Mouse (Mus musculus): Measurements from ENCODE around the gene Dnm3. TPM values are rescaled to one million over a fixed set of nuclear protein-coding genes. Genes with fewer than 3 reads are reported as not detected.

Dnm3 gene
- polyA plus RNA-seq, 1 experiment from 2014 or later: 7.2 TPM

DNA sequence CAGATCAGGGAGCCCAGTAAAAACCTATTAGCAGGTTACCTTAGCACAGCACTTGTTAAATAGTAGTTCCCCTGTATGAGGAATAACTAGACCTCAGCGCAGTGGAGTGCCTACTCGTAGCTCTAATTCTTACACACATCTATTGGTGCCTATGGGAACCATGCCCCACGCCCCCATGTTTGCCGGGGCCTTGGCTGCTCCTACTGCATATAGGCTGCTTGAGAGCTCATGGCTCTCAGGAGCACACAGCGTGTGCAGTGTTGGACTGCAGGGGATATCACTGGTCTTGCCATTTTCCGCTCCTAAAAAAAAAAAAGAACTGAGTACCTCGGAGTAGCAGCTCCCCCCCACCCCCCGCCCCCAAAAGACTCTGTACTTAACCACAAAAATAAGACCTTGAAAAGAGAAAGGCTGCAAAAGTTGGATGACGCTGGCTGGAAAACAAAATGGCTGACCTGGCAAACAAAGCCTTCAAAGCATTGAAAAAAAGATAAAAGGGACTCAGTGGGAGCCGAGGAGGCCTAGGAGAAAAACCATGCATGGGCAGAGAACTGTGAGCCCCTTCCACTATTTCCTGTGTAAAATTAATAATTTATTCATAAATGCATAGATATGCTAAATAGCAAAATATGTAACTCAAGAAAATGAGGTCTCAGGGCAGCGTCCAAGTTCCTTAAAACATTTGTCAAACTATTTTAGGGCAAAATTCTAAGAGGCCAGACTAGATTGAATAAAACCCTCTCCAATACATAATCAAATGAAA is 342.2 kb downstream of the Dnm3 start:
- ATAC-seq (replicated peaks; ENCODE audit: low FRiP score) (peak; percentile 57; the same call in 1 of the 2 replicates), DNase-seq (ENCODE audit: low spot score) (no peak)
- no peaks in the 10 kb centered on the region; the same call in 1 of the 2 replicates for H3K4me1 ChIP-seq (replicated peaks; ENCODE audit: control insufficient read depth, insufficient read depth, low read length)
- 57% methylated on average over 11 of the region's 11 CpGs for WGBS
- no peaks in the 10 kb centered on the region for H3K27me3 ChIP-seq (ENCODE audit: control insufficient read depth, insufficient read depth, low read length)
- no peak overlapping the region for H3K27ac ChIP-seq (ENCODE audit: low read depth, low read length)
- H3K9ac ChIP-seq (ENCODE audit: low read length): no peak overlapping the region
- no peaks in the 10 kb centered on the region for H3K9me3 ChIP-seq (ENCODE audit: control insufficient read depth, low read length)
- H3K4me2 ChIP-seq (ENCODE audit: low read depth, low read length, severe bottlenecking): no peak overlapping the region
- no peak overlapping the region for H3K4me3 ChIP-seq (ENCODE audit: low read depth, low read length)
- no peaks in the 10 kb centered on the region for H3K36me3 ChIP-seq (ENCODE audit: control insufficient read depth, insufficient read depth, low read length)

DNA sequence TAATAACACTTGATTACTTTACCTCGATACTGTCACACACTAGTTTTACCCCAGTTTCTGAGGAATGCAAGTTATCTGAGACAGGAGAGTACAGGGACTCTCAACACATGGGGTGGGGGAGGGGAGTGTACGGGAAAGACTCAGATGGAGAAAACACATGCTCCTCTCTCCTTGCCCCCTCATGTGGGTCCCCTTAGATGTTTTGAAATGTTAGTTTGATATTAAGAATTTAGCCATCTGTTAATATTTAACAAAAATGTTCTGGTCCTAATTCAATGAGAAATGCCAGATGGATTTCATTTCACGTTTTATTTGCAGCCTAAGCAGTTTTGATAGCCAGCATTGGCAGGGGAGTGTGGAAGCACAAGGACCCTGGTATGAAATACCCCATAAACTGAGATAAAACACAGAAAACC is 343.2 kb downstream of the Dnm3 start:
- H3K4me3 ChIP-seq (ENCODE audit: low read depth, low read length): no peak overlapping the region
- H3K4me2 ChIP-seq (ENCODE audit: low read depth, low read length, severe bottlenecking): no peak overlapping the region
- H3K27ac ChIP-seq (ENCODE audit: low read depth, low read length): no peak overlapping the region
- no peaks in the 10 kb centered on the region for H3K36me3 ChIP-seq (ENCODE audit: control insufficient read depth, insufficient read depth, low read length)
- H3K27me3 ChIP-seq (ENCODE audit: control insufficient read depth, insufficient read depth, low read length): no peaks in the 10 kb centered on the region
- 77% methylated on average over 3 of the region's 3 CpGs for WGBS
- H3K9me3 ChIP-seq (ENCODE audit: control insufficient read depth, low read length): no peaks in the 10 kb centered on the region
- no peak for ATAC-seq (replicated peaks; ENCODE audit: low FRiP score)
- H3K4me1 ChIP-seq (replicated peaks; ENCODE audit: control insufficient read depth, insufficient read depth, low read length): no peaks in the 10 kb centered on the region; the same call in 1 of the 2 replicates
- no peak overlapping the region for H3K9ac ChIP-seq (ENCODE audit: low read length)
- DNase-seq (ENCODE audit: low spot score): no peak

DNA sequence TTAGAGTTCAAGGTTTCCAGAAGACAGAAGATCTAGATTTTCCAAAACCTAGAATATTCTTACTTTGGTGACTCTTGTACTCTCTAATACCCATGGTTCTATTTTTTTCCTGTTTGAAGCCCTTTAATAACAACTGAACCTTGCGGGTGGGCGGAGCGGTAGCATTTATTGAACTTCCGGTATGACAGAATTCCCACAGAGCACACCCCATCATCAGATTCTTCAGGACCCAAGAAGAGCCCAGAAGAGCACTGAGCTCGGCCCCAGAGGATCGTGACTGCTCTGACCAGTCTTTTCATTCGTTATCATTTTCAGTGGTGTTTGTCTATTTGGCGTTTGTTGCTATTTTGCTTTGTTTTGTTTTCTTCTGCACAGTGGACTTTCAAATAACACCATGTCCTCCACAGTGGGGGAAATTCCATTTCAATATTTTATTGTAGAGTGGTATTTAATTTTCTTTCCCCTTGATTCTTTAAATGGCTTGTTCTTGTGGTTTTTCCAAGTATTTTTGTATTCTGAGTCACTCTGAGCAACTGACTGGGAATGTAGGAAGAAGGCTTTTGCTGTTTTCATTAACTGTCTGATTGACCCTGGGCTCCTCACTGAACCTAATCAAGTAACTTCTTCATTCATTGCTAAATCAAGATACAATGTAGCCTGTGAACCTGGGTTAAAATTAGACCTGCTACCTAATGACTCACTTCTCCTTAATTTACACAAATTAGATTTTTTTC is 344.8 kb downstream of the Dnm3 start:
- Histone ChIP-seq H3K9me3 (ENCODE audit: control insufficient read depth, low read length) (no peaks in the 10 kb centered on the region), H3K27me3 (ENCODE audit: control insufficient read depth, insufficient read depth, low read length) (no peaks in the 10 kb centered on the region), H3K4me2 (ENCODE audit: low read depth, low read length, severe bottlenecking) (no peak overlapping the region), H3K36me3 (ENCODE audit: control insufficient read depth, insufficient read depth, low read length) (no peaks in the 10 kb centered on the region), H3K27ac (ENCODE audit: low read depth, low read length) (no peak overlapping the region), H3K9ac (ENCODE audit: low read length) (no peak overlapping the region), H3K4me3 (ENCODE audit: low read depth, low read length) (no peak overlapping the region), H3K4me1 (replicated peaks; ENCODE audit: control insufficient read depth, insufficient read depth, low read length) (no peaks in the 10 kb centered on the region; the same call in 1 of the 2 replicates)
- ATAC-seq (replicated peaks; ENCODE audit: low FRiP score): no peak
- DNase-seq (ENCODE audit: low spot score): no peak
- 94% methylated on average over 8 of the region's 8 CpGs for WGBS

DNA sequence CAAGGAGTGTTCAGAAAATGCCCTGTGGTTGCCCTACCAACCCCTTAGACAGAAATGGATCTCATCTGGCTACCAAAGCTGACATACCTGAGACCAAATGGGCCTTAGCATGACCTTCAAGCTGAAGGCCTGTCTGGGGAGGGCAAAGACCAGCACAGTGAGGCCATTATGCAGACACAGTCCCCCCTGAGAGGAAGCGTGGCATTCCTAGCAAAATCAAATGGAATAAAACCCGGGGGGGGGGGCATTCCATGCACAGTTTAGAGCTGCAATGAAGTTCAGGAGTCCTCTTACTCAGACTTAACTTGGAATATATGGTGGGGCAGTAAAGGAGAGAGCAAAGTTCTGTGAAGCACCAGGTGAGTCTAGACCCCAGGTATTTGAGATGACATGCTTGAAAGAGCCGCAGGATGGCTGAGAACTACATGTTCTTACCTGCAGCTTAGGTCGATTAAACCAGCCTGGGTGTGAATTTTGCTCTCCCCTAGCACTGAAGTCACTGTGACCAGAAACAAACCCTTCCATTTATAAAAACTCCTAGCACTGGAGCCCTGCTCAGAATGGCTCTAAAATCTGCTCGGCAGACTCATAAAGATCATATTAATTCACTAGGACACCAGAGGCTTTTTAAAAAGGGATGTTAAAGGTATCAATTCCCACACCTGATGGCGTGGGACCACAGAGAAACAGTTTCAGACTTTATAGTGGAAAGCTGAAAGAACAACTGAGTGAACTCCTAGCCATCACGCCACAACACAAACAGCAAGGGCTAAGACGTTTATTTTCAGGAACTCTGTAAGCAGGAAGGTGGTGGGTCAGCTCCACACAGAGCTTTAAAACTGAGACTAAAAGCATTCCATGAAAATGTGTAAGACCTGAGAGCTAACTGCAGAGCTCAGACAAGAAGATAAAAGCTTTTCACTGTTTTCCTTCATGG is 350.7 kb downstream of the Dnm3 start:
- Histone ChIP-seq H3K9ac (ENCODE audit: low read length) (no peak overlapping the region), H3K4me3 (ENCODE audit: low read depth, low read length) (no peak overlapping the region), H3K4me1 (replicated peaks; ENCODE audit: control insufficient read depth, insufficient read depth, low read length) (no peaks in the 10 kb centered on the region), H3K36me3 (ENCODE audit: control insufficient read depth, insufficient read depth, low read length) (no peaks in the 10 kb centered on the region), H3K27ac (ENCODE audit: low read depth, low read length) (no peak overlapping the region), H3K9me3 (ENCODE audit: control insufficient read depth, low read length) (no peaks in the 10 kb centered on the region), H3K4me2 (ENCODE audit: low read depth, low read length, severe bottlenecking) (no peak overlapping the region), H3K27me3 (ENCODE audit: control insufficient read depth, insufficient read depth, low read length) (no peaks in the 10 kb centered on the region)
- no peak for ATAC-seq (replicated peaks; ENCODE audit: low FRiP score)
- 79% methylated on average over 8 of the region's 8 CpGs for WGBS
- no peak for DNase-seq (ENCODE audit: low spot score)

DNA sequence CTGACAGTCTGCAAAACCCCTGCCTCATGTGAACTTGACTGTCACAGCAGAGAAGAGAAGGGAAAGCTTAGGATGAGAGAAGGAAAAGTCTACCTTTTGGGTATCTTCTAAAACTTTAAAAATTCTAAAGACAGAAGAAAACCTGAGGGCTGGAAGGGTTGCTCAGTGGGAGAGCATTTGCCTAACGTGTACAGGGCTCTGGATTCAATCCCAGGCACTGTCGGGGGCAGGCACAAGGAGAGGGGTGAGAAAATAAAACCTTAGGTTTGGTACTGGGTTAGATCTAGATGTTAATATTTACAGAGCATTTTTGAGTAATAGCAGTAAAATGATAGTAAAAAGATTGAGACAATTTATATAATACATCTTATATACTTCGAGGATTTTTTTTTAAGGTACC is 353.4 kb downstream of the Dnm3 start:
- 66% methylated on average over 3 of the region's 3 CpGs for WGBS
- Histone ChIP-seq H3K4me2 (ENCODE audit: low read depth, low read length, severe bottlenecking) (no peak overlapping the region), H3K27me3 (ENCODE audit: control insufficient read depth, insufficient read depth, low read length) (no peaks in the 10 kb centered on the region), H3K27ac (ENCODE audit: low read depth, low read length) (no peak overlapping the region), H3K4me3 (ENCODE audit: low read depth, low read length) (no peak overlapping the region), H3K9ac (ENCODE audit: low read length) (no peak overlapping the region), H3K9me3 (ENCODE audit: control insufficient read depth, low read length) (no peaks in the 10 kb centered on the region), H3K36me3 (ENCODE audit: control insufficient read depth, insufficient read depth, low read length) (no peaks in the 10 kb centered on the region), H3K4me1 (replicated peaks; ENCODE audit: control insufficient read depth, insufficient read depth, low read length) (no peaks in the 10 kb centered on the region)
- no peak for DNase-seq (ENCODE audit: low spot score)
- no peak for ATAC-seq (replicated peaks; ENCODE audit: low FRiP score)

DNA sequence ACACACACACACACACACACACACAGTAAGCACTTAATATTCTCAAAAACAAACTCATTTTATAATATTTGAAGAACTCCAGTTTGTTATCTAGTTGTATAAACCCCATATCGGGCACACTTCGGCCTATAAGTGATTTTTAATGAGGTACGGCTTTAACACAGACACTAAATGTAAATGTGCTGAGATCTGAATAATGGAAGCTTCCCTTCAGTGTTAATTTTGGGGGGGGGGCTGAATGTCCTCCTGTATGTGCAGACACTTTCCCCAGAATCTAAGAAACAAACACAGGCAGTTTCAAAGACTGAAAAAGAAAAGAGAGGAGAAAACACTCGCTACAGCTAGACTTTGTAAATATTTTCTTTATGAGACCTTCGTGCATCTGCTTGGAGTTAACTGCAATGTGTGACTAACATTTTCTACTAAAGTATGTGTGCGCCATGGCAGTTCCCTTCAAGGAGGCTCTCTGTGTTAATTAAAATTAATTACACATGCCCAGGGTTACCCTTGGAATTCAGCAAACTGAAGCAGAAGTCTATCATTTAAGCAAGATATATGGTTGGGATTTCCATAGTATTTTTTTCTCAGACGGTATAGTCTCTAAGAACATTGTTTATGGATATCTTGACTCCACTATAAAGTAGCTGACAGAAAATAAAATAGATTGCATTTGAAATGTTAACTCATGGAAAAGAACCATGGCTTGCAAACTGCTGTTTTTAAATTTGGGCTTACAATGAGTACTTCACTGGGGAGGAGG is 356.2 kb downstream of the Dnm3 start:
- no peak overlapping the region for H3K4me2 ChIP-seq (ENCODE audit: low read depth, low read length, severe bottlenecking)
- no peaks in the 10 kb centered on the region for H3K9me3 ChIP-seq (ENCODE audit: control insufficient read depth, low read length)
- no peak overlapping the region for H3K9ac ChIP-seq (ENCODE audit: low read length)
- 76% methylated on average over 7 of the region's 7 CpGs for WGBS
- H3K27ac ChIP-seq (ENCODE audit: low read depth, low read length): no peak overlapping the region
- ATAC-seq (replicated peaks; ENCODE audit: low FRiP score): no peak
- no peaks in the 10 kb centered on the region for H3K36me3 ChIP-seq (ENCODE audit: control insufficient read depth, insufficient read depth, low read length)
- no peaks in the 10 kb centered on the region for H3K4me1 ChIP-seq (replicated peaks; ENCODE audit: control insufficient read depth, insufficient read depth, low read length)
- no peak for DNase-seq (ENCODE audit: low spot score)
- no peak overlapping the region for H3K4me3 ChIP-seq (ENCODE audit: low read depth, low read length)
- H3K27me3 ChIP-seq (ENCODE audit: control insufficient read depth, insufficient read depth, low read length): no peaks in the 10 kb centered on the region

DNA sequence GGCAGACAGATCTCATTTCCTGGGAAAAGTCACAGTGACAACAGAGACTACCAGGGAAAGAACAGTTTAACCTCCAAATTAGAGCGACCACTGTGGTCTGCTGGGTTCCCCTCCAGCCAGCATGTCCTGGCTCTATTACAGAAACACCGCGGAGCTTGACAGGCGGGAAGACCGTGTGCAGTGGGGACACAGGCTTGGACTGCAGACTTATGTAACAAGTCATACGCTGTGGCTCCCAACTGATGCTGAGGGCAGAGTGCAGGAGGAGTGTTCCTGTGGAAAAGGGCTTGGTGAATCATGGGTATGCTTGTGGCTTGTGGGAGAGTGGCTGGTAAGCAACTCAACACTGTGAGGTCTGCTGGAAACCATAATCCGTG is 368.4 kb downstream of the Dnm3 start:
- Histone ChIP-seq H3K4me1 (replicated peaks; ENCODE audit: control insufficient read depth, insufficient read depth, low read length) (no peaks in the 10 kb centered on the region), H3K9ac (ENCODE audit: low read length) (no peak overlapping the region), H3K27me3 (ENCODE audit: control insufficient read depth, insufficient read depth, low read length) (no peaks in the 10 kb centered on the region), H3K9me3 (ENCODE audit: control insufficient read depth, low read length) (no peaks in the 10 kb centered on the region), H3K27ac (ENCODE audit: low read depth, low read length) (no peak overlapping the region), H3K4me3 (ENCODE audit: low read depth, low read length) (no peak overlapping the region), H3K4me2 (ENCODE audit: low read depth, low read length, severe bottlenecking) (no peak overlapping the region), H3K36me3 (ENCODE audit: control insufficient read depth, insufficient read depth, low read length) (no peaks in the 10 kb centered on the region)
- 80% methylated on average over 7 of the region's 7 CpGs for WGBS
- peak; percentile 36; the same call in 1 of the 2 replicates for ATAC-seq (replicated peaks; ENCODE audit: low FRiP score)
- no peak for DNase-seq (ENCODE audit: low spot score)

All from forebrain, embryonic 11.5 days (tissue).